Mouse (Mus musculus) hindbrain, postnatal 0 days (tissue): Measurements from ENCODE around the gene Slc22a23. TPM values are rescaled to one million over a fixed set of nuclear protein-coding genes. Genes with fewer than 3 reads are reported as not detected.

Source experiments
- ATAC-seq: fragments of 200-750 bp; cut with Nextera tagmentation; 2 replicates; pipeline ENCODE4 v1.8.0; 2017; ENCODE audit warnings: mild to moderate bottlenecking, moderate TSS enrichment, moderate library complexity
- DNase-seq: peaks from one replicate; pipeline ENCODE4 v3.0.0-alpha.2; 2015; ENCODE audit warnings: low spot score
- H3K27ac ChIP-seq: fragments of 300-500 bp; sonication (generic); 2 replicates; pipeline ENCODE4 v1.5.1; 2014; ENCODE audit warnings: mild to moderate bottlenecking
- H3K27me3 ChIP-seq: fragments of 300-500 bp; sonication (generic); 2 replicates; pipeline ENCODE4 v1.6.1; 2014; ENCODE audit warnings: low read length, mixed read lengths; ENCODE audit not compliant: insufficient read depth
- H3K36me3 ChIP-seq: fragments of 300-500 bp; sonication (generic); 2 replicates; pipeline ENCODE4 v1.6.1; 2014; ENCODE audit warnings: low read length, mixed read lengths; ENCODE audit not compliant: insufficient read depth
- H3K4me1 ChIP-seq: fragments of 300-500 bp; sonication (generic); 2 replicates; pipeline ENCODE4 v1.6.1; 2014; ENCODE audit warnings: antibody characterized with exemption, low read length, mixed read lengths; ENCODE audit not compliant: insufficient read depth
- H3K4me2 ChIP-seq: fragments of 300-500 bp; sonication (generic); 2 replicates; pipeline ENCODE4 v1.6.1; 2014; ENCODE audit warnings: low read depth, mild to moderate bottlenecking, low read length, moderate library complexity, mixed read lengths
- H3K4me3 ChIP-seq: fragments of 300-500 bp; sonication (generic); 2 replicates; pipeline ENCODE4 v1.5.1; 2014; ENCODE audit warnings: low read length
- H3K9ac ChIP-seq: fragments of 300-500 bp; sonication (generic); replicated peaks from 2 replicates; pipeline ENCODE4 v1.6.1; 2014; ENCODE audit warnings: mild to moderate bottlenecking, low read length, moderate library complexity, mixed read lengths
- H3K9me3 ChIP-seq: fragments of 300-500 bp; sonication (generic); 2 replicates; pipeline ENCODE4 v1.6.1; 2016; ENCODE audit warnings: low read length, mixed read lengths
- CTCF ChIP-seq: IDR thresholded peaks from 2 replicates; pipeline ENCODE4 v1.5.1; 2016; ENCODE audit warnings: antibody characterized with exemption, control low read depth, low read depth
- WGBS: fragments of 180-500 bp; shearing (Covaris S2); extraction: QIAGEN DNeasy Blood & Tissue Kit; methylation state at CpG from one replicate; pipeline ENCODE4 v1.1.7; 2014; 5-methylcytosine and 5-hydroxymethylcytosine counted together
- polyA plus RNA-seq: library from polyadenylated mRNA; unstranded; fragments of >200 nt; fragmentation: Nextera tagmentation; extraction: Ambion mirVana; gene quantifications from 2 replicates; pipeline ENCODE4 v1.2.1, GENCODE M21; 2015
- total RNA-seq: library from RNA; depleted of rRNA; stranded (reverse); fragments of >200 nt; gene quantifications from 2 replicates; pipeline ENCODE4 v1.2.3, GENCODE M21; 2014

Gene Slc22a23
- total and polyA plus RNA-seq, 2 experiments from 2014 or later: 12.9 to 136 TPM

GRCm38 (mm10) chr13:34372870-34373478 is 28.0 kb upstream of the Slc22a23 start:
- 77% methylated on average over 5 of the region's 5 CpGs for WGBS
- Histone ChIP-seq H3K4me1 (no peaks in the 10 kb centered on the region), H3K36me3 (no peaks in the 10 kb centered on the region), H3K9ac (no peak overlapping the region), H3K9me3 (no peaks in the 10 kb centered on the region), H3K27ac (no peak overlapping the region), H3K4me2 (no peak overlapping the region), H3K27me3 (no peaks in the 10 kb centered on the region), H3K4me3 (no peak overlapping the region)
- ATAC-seq (no peak), DNase-seq (peak; percentile 12)
- TF ChIP-seq CTCF: no peak

GRCm38 (mm10) chr13:34371951-34372869 is 27.2 kb upstream of the Slc22a23 start:
- no peak for TF ChIP-seq CTCF
- H3K27ac ChIP-seq: no peak overlapping the region
- 82% methylated on average over 6 of the region's 6 CpGs for WGBS

GRCm38 (mm10) chr13:34370281-34370825 is 25.4 kb upstream of the Slc22a23 start:
- Histone ChIP-seq H3K9me3 (no peaks in the 10 kb centered on the region), H3K4me3 (no peak overlapping the region), H3K9ac (no peak overlapping the region), H3K27me3 (no peaks in the 10 kb centered on the region), H3K36me3 (no peaks in the 10 kb centered on the region), H3K27ac (no peak overlapping the region), H3K4me1 (no peaks in the 10 kb centered on the region), H3K4me2 (no peak overlapping the region)
- TF ChIP-seq CTCF: no peak
- ATAC-seq (no peak), DNase-seq (no peak)
- whole genome bisulfite sequencing: 68% methylated on average over 4 of the region's 4 CpGs

More at GRCm38 (mm10) chr13:34371951-34372869, 27.2 kb upstream of the Slc22a23 start:
- no peak overlapping the region for H3K4me2 ChIP-seq
- no peak overlapping the region for H3K4me3 ChIP-seq
- ATAC-seq (no peak), DNase-seq (no peak)
- no peaks in the 10 kb centered on the region for H3K36me3 ChIP-seq
- no peaks in the 10 kb centered on the region for H3K9me3 ChIP-seq
- H3K9ac ChIP-seq: no peak overlapping the region
- no peaks in the 10 kb centered on the region for H3K4me1 ChIP-seq
- H3K27me3 ChIP-seq: no peaks in the 10 kb centered on the region

DNA sequence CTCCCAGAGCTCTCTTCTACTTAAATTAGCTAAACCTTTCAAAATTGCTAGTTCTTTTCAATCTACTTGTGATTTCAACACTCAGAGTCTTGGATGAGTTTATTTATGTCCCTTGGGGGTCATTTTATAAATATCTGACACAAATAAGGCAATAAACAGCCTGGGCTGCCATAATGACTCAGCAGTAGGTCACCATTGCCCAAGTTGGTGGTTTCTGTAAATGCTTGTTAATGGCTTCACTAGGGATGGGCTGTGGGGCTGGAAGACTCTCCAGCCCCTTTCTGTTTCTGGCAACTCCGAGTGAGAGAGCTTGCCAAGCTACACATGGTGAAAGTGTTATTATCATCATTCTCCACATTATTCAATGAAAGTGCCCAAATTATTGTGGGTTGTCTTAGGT is 20.2 kb upstream of the Slc22a23 start:
- Histone ChIP-seq H3K27ac (no peak overlapping the region), H3K9ac (no peak overlapping the region), H3K4me3 (no peak overlapping the region), H3K4me1 (no peaks in the 10 kb centered on the region), H3K4me2 (no peak overlapping the region), H3K27me3 (no peaks in the 10 kb centered on the region), H3K9me3 (no peaks in the 10 kb centered on the region), H3K36me3 (no peaks in the 10 kb centered on the region)
- 64% methylated on average over 1 of the region's 1 CpGs for WGBS
- ATAC-seq (no peak), DNase-seq (no peak)
- no peak for TF ChIP-seq CTCF

- no peak overlapping the region for H3K4me2 ChIP-seq
- no peak for DNase-seq
- no peaks in the 10 kb centered on the region for H3K4me1 ChIP-seq
- H3K4me3 ChIP-seq: no peak overlapping the region
- WGBS: 96% methylated on average over 5 of the region's 5 CpGs
- no peaks in the 10 kb centered on the region for H3K36me3 ChIP-seq
- no peak overlapping the region for H3K27ac ChIP-seq
- no peak for TF ChIP-seq CTCF
- H3K27me3 ChIP-seq: no peaks in the 10 kb centered on the region
- H3K9me3 ChIP-seq: no peaks in the 10 kb centered on the region
- ATAC-seq: no peak
- no peak overlapping the region for H3K9ac ChIP-seq
Observed at GRCm38 (mm10) chr13:34355656-34356055, 10.7 kb upstream of the Slc22a23 start.

GRCm38 (mm10) chr13:34354830-34355624 is 10.0 kb upstream of the Slc22a23 start:
- H3K27ac ChIP-seq: no peak overlapping the region
- H3K4me2 ChIP-seq: no peak overlapping the region
- H3K27me3 ChIP-seq: no peaks in the 10 kb centered on the region
- H3K9me3 ChIP-seq: no peaks in the 10 kb centered on the region
- H3K4me3 ChIP-seq: no peak overlapping the region
- DNase-seq (no peak), ATAC-seq (no peak)
- no peak overlapping the region for H3K9ac ChIP-seq
- TF ChIP-seq CTCF: no peak
- WGBS: 92% methylated on average over 10 of the region's 10 CpGs
- no peaks in the 10 kb centered on the region for H3K4me1 ChIP-seq
- H3K36me3 ChIP-seq: no peaks in the 10 kb centered on the region
